Mouse (Mus musculus) midbrain, postnatal 0 days (tissue): ENCODE measurements around the gene Pafah1b2. TPM values are rescaled to one million over a fixed set of nuclear protein-coding genes. Genes with fewer than 3 reads are reported as not detected.
A peak's percentile ranks its signal among the peaks of the same experiment; 100 is the strongest.

Source experiments
- ATAC-seq: fragments of 200-750 bp; cut with Nextera tagmentation; 2 replicates; pipeline ENCODE4 v1.8.0; 2017; ENCODE audit warnings: moderate number of reproducible peaks, mild to moderate bottlenecking, moderate TSS enrichment, moderate library complexity; ENCODE audit not compliant: low FRiP score
- DNase-seq: peaks from one replicate; pipeline ENCODE4 v3.0.0-alpha.2; 2015; ENCODE audit warnings: low spot score
- H3K27ac ChIP-seq: fragments of 300-500 bp; sonication (generic); 2 replicates; pipeline ENCODE4 v1.5.1; 2014; ENCODE audit warnings: low read depth, mild to moderate bottlenecking, low read length, mixed read lengths
- H3K27me3 ChIP-seq: fragments of 300-500 bp; sonication (generic); 2 replicates; pipeline ENCODE4 v1.6.1; 2014; ENCODE audit warnings: low read length, control low read depth, mixed read lengths; ENCODE audit not compliant: insufficient read depth
- H3K36me3 ChIP-seq: fragments of 300-500 bp; sonication (generic); 2 replicates; pipeline ENCODE4 v1.6.1; 2014; ENCODE audit warnings: low read length, control low read depth, mixed read lengths; ENCODE audit not compliant: insufficient read depth
- H3K4me1 ChIP-seq: fragments of 300-500 bp; sonication (generic); 2 replicates; pipeline ENCODE4 v1.6.1; 2014; ENCODE audit warnings: mild to moderate bottlenecking, control low read depth, antibody characterized with exemption, low read length, mixed read lengths; ENCODE audit not compliant: insufficient read depth
- H3K4me2 ChIP-seq: fragments of 300-500 bp; sonication (generic); 2 replicates; pipeline ENCODE4 v1.6.1; 2014; ENCODE audit warnings: low read depth, mild to moderate bottlenecking, low read length, mixed read lengths; ENCODE audit not compliant: poor library complexity, severe bottlenecking
- H3K4me3 ChIP-seq: fragments of 300-500 bp; sonication (generic); 2 replicates; pipeline ENCODE4 v1.5.1; 2014; ENCODE audit warnings: low read depth, mild to moderate bottlenecking, low read length, moderate library complexity
- H3K9ac ChIP-seq: fragments of 300-500 bp; sonication (generic); replicated peaks from 2 replicates; pipeline ENCODE4 v1.6.1; 2014; ENCODE audit warnings: mild to moderate bottlenecking, low read length, moderate library complexity, mixed read lengths; ENCODE audit not compliant: poor library complexity, severe bottlenecking
- H3K9me3 ChIP-seq: fragments of 300-500 bp; sonication (generic); 2 replicates; pipeline ENCODE4 v1.6.1; 2016; ENCODE audit warnings: low read length, control low read depth
- CTCF ChIP-seq: IDR thresholded peaks from 2 replicates; pipeline ENCODE4 v1.5.1; 2016; ENCODE audit warnings: antibody characterized with exemption, mild to moderate bottlenecking
- WGBS: fragments of 180-500 bp; shearing (Covaris S2); extraction: QIAGEN DNeasy Blood & Tissue Kit; methylation state at CpG from one replicate; pipeline ENCODE4 v1.1.7; 2014; 5-methylcytosine and 5-hydroxymethylcytosine counted together
- polyA plus RNA-seq: library from polyadenylated mRNA; unstranded; fragments of >200 nt; fragmentation: Nextera tagmentation; extraction: Ambion mirVana; gene quantifications from 2 replicates; pipeline ENCODE4 v1.2.1, GENCODE M21; 2015
- total RNA-seq: library from RNA; depleted of rRNA; stranded (reverse); fragments of >200 nt; gene quantifications from 2 replicates; pipeline ENCODE4 v1.2.3, GENCODE M21; 2014

Pafah1b2 gene
- total and polyA plus RNA-seq, 2 experiments from 2014 or later, result 237 to 249 TPM

DNA sequence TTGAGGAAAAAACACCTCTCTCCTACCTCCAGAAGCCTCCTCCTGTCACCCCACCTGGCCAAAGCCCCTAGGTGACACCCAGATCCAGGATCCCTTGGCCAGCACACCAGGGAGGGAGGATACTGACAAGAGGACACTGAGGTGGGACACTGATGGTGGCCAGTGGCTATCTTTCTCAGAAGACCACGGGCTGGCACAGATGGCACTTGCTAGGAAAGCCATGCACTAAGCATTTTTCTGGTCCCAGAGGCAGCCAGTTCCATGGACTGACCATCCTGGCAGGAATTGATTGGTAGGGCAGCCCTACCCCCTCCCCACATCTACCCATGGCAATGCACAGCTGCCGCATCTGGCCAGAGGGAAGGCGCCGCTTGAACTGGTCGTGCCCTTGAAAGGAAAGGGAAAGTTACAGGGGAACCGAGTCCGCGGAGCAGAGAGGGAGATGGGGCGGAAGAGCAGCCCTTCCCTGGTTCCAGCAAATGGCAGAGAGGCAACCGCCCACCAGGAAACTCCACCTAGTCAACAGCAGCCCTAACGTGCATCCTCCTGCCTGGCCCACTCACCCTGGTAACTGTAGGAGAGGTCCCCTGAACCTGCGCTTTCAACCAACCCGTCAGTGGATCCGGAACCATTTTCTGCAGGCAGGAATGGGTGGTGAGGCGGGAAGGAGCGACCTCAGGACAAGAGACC is 66.2 kb downstream of the Pafah1b2 start:
- Histone ChIP-seq H3K4me3 (no peak overlapping the region), H3K9ac (no peak overlapping the region), H3K9me3 (no peaks in the 10 kb centered on the region), H3K27ac (no peak overlapping the region), H3K4me2 (no peak overlapping the region), H3K4me1 (no peaks in the 10 kb centered on the region), H3K27me3 (no peaks in the 10 kb centered on the region), H3K36me3 (peaks cover 86% of the 10 kb centered on the region)
- no peak for TF ChIP-seq CTCF
- 88% methylated on average over 16 of the region's 16 CpGs for WGBS
- DNase-seq, result no peak
- no peak for ATAC-seq

DNA sequence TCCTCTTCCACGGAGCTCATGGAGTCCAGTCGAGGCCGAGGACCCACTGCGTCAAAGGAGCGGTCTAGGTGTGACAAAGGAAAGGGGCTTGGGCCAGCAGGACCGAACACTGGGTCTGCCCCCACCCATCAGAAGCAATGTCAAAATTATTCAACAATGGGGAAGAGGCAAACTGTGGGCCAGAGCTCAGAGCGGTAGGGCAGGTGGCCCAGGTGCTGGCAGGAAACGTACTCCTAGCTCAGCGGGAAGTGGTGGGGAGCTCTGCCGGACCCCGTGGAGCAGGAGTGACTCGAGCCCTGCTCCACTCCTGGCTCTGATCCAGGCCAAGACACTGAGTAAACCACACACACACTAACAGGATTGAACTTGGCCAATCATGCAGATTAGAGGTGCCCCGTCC is 66.8 kb downstream of the Pafah1b2 start:
- 87% methylated on average over 13 of the region's 13 CpGs for WGBS
- H3K9ac ChIP-seq, result no peak overlapping the region
- ATAC-seq (no peak), DNase-seq (no peak)
- H3K9me3 ChIP-seq, result no peaks in the 10 kb centered on the region
- no peaks in the 10 kb centered on the region for H3K4me1 ChIP-seq
- H3K36me3 ChIP-seq, result peaks cover 89% of the 10 kb centered on the region
- no peak overlapping the region for H3K4me2 ChIP-seq
- no peak overlapping the region for H3K27ac ChIP-seq
- H3K4me3 ChIP-seq, result no peak overlapping the region
- H3K27me3 ChIP-seq, result no peaks in the 10 kb centered on the region
- TF ChIP-seq CTCF, result no peak

DNA sequence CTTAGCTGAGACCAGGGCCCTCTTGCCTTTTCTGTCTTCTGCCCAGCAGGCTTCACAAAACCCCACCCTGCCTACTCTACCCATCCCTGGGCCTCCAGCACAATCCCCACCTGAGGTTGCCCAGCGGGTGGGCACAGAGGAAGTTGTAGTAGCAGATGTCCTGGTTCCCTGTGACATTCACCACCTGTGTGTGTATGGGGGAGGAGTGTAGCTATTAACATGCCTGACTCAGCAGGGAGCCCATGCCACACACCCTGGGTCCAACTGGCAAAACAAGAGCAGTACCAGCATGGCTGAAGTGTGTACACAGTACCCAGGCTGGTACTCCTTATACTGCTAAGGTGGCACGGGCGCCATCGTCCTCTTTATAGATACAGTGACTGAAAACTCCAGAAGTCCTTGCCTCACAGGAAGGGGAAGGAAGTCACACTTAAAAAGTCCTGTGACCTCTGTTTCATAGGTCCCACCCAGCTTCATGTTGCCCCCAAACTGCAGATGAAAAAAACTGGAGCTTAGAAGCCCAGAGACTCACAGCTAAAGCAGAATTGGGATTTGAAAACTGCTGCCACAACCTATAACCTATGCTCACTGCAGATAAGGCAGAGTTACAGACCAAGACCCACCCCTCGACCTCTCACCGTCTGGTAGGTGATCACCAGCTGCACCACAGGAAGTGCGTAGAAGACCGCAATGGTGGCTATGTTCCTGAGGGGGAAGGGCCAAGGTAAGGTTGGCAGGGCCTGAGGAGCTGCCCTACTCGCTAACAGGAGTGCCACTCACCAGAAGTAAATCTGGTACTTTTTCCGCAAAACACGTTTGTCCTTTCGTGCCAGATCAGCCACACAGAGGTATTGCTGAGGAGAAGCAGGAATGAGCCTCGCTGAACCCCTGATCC is 67.7 kb downstream of the Pafah1b2 start:
- Histone ChIP-seq H3K9me3 (no peaks in the 10 kb centered on the region), H3K36me3 (peaks cover 79% of the 10 kb centered on the region), H3K9ac (no peak overlapping the region), H3K4me3 (no peak overlapping the region), H3K4me2 (no peak overlapping the region), H3K4me1 (no peaks in the 10 kb centered on the region), H3K27me3 (no peaks in the 10 kb centered on the region), H3K27ac (no peak overlapping the region)
- no peak for TF ChIP-seq CTCF
- ATAC-seq, result no peak
- 88% methylated on average over 13 of the region's 13 CpGs for WGBS
- DNase-seq, result no peak

DNA sequence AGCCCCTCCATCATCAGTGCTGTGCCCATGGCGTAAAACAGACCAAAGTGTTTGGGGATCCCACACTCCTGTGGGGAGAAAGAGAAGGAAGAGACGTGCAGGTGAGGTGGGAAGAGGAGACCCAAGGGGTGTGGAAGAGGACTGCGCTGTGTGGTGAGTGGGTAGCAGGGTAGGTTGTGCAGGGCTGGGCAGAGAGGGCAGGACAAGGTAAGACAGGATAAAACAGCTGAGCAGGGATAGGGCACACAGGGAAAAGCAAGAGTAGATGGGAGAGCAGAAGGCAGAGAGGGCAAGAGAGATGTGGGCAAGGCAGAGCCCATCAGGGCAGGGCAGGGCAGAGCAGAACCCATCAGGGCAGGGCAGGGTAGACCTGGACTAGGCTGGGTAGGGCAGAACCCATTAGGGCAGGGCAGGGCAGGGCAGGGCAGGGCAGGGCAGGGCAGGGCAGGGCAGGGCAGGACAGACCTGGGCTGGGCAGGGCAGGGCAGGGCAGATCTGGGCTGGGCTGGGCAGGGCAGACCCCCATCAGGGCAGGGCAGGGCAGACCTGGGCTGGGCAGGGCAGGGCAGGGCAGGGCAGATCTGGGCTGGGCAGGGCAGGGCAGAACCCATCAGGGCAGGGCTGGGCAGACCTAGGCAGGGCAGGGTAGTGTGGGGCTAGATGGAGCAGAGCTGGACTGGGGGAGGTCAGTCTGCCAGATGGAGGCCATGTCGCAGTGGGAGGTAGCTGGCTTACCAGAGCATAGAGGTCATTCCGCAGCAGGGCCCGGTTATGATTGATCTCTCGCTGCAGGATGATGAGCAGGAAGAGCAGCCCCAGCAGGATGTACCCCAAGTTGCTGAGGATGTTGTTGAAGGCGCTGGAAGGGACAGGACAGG is 68.6 kb downstream of the Pafah1b2 start:
- Histone ChIP-seq H3K4me3 (no peak overlapping the region), H3K4me2 (no peak overlapping the region), H3K4me1 (no peaks in the 10 kb centered on the region), H3K27me3 (no peaks in the 10 kb centered on the region), H3K36me3 (peaks cover 81% of the 10 kb centered on the region), H3K27ac (no peak overlapping the region), H3K9ac (no peak overlapping the region), H3K9me3 (no peaks in the 10 kb centered on the region)
- 87% methylated on average over 8 of the region's 8 CpGs for WGBS
- 0 out of 2 replicates have a peak, but pooled peaks have one; percentile 4 for ATAC-seq
- no peak for TF ChIP-seq CTCF
- no peak for DNase-seq

DNA sequence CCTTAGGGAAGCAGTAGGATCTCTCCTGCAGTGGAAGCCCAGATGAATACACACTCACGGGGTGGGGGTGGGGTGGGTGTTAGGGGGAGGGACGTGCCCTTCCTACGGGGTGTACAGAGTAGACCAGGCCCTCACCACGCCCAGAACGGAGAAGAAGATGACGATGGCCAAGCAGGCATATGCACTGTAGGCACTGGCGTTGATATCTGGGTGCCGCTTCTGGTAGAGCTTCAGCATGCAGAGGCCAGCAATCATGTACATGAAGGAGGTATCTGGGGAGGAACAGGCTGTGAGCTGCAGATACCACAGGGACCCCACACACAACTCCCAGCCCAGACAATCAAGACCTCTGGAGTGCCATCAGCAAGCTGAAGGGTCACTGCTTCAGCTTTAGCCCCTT is 69.6 kb downstream of the Pafah1b2 start:
- no peaks in the 10 kb centered on the region for H3K27me3 ChIP-seq
- no peak overlapping the region for H3K27ac ChIP-seq
- H3K4me3 ChIP-seq, result no peak overlapping the region
- no peak for ATAC-seq
- TF ChIP-seq CTCF, result no peak
- H3K9ac ChIP-seq, result no peak overlapping the region
- H3K9me3 ChIP-seq, result no peaks in the 10 kb centered on the region
- H3K4me1 ChIP-seq, result no peaks in the 10 kb centered on the region
- 96% methylated on average over 8 of the region's 8 CpGs for WGBS
- no peak overlapping the region for H3K4me2 ChIP-seq
- peaks cover 83% of the 10 kb centered on the region for H3K36me3 ChIP-seq
- no peak for DNase-seq
